Mouse (Mus musculus) limb, embryonic 14.5 days (tissue): ENCODE measurements around the gene Chmp5. TPM values are rescaled to one million over a fixed set of nuclear protein-coding genes. Genes with fewer than 3 reads are reported as not detected.

Experiments used
- ATAC-seq: fragments of 200-750 bp; cut with Nextera tagmentation; 2 replicates; pipeline ENCODE4 v1.8.0; 2017; ENCODE audit warnings: low read depth, moderate number of reproducible peaks, moderate TSS enrichment; ENCODE audit not compliant: low FRiP score
- DNase-seq: peaks from one replicate; pipeline ENCODE4 v3.0.0-alpha.2; 2015; ENCODE audit warnings: low spot score
- H3K27ac ChIP-seq: fragments of 300-500 bp; sonication (generic); replicated peaks from 2 replicates; pipeline ENCODE4 v1.5.1; 2014; ENCODE audit warnings: low read depth, mild to moderate bottlenecking, low read length, moderate library complexity, mixed read lengths
- H3K27me3 ChIP-seq: fragments of 300-500 bp; sonication (generic); 2 replicates; pipeline ENCODE4 v1.6.1; 2014; ENCODE audit warnings: low read length, mixed read lengths; ENCODE audit not compliant: control insufficient read depth, insufficient read depth
- H3K36me3 ChIP-seq: fragments of 300-500 bp; sonication (generic); 2 replicates; pipeline ENCODE4 v1.6.1; 2014; ENCODE audit warnings: mild to moderate bottlenecking, low read length, moderate library complexity, mixed read lengths; ENCODE audit not compliant: control insufficient read depth, insufficient read depth
- H3K4me1 ChIP-seq: fragments of 300-500 bp; sonication (generic); 2 replicates; pipeline ENCODE4 v1.6.1; 2014; ENCODE audit warnings: antibody characterized with exemption, low read length, mixed read lengths; ENCODE audit not compliant: control insufficient read depth, insufficient read depth
- H3K4me2 ChIP-seq: fragments of 300-500 bp; sonication (generic); replicated peaks from 2 replicates; pipeline ENCODE4 v1.6.1; 2014; ENCODE audit warnings: low read depth, mild to moderate bottlenecking, low read length, moderate library complexity; ENCODE audit not compliant: severe bottlenecking
- H3K4me3 ChIP-seq: fragments of 300-500 bp; sonication (generic); replicated peaks from 2 replicates; pipeline ENCODE4 v1.5.1; 2014; ENCODE audit warnings: low read length
- H3K9ac ChIP-seq: fragments of 300-500 bp; sonication (generic); 2 replicates; pipeline ENCODE4 v1.6.1; 2014; ENCODE audit warnings: mild to moderate bottlenecking, low read depth, low read length, moderate library complexity; ENCODE audit not compliant: severe bottlenecking
- H3K9me3 ChIP-seq: fragments of 300-500 bp; sonication (generic); 2 replicates; pipeline ENCODE4 v1.6.1; 2016; ENCODE audit warnings: low read length; ENCODE audit not compliant: control insufficient read depth
- POLR2A ChIP-seq: fragments of 200-500 bp; IDR thresholded peaks from 2 replicates; pipeline ENCODE4 v1.8.0; 2012; ENCODE audit warnings: inconsistent platforms, mild to moderate bottlenecking, moderate library complexity, borderline replicate concordance; ENCODE audit not compliant: insufficient read depth, insufficient read length; ENCODE audit errors: extremely low read depth
- WGBS: fragments of 180-500 bp; shearing (Covaris S2); extraction: QIAGEN DNeasy Blood & Tissue Kit; methylation state at CpG from one replicate; pipeline ENCODE4 v1.1.7; 2014; 5-methylcytosine and 5-hydroxymethylcytosine counted together
- polyA plus RNA-seq, 2 experiments: library from polyadenylated mRNA; depleted of rRNA in 1 of 2; stranded (reverse) in 1 of 2; unstranded in 1 of 2; fragments of >200 nt; fragmentation: Nextera tagmentation in 1 of 2; extraction: Ambion mirVana in 1 of 2; gene quantifications; 2 replicates each; pipeline versions ENCODE4 v1.2.1 to v1.2.3; 2012 to 2014

Chmp5 gene
- polyA plus RNA-seq, 2 experiments, result 76.2 to 101 TPM

DNA sequence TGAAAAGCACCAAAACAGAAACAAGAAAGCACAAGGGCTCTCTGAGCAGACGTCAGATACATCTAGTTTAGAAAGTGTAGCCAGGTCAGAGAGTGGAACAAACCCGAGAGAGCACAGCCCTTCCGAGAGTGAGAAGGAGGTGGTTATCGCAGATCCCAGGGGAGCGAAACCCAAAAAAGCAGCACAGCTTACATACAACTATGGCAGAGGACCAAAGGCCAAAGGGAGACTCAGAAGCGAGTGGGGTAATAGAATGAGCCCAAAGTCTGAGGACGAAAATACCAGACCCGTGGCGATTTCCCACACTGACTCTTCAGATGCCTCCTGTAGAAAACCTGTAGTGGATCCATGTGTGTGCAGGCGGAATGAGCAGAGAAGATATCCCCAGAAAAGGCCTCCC is 28.4 kb downstream of the Chmp5 start:
- Histone ChIP-seq H3K4me1 (no peaks in the 10 kb centered on the region; the same call in 1 of the 2 replicates), H3K27ac (no peak overlapping the region), H3K9me3 (no peaks in the 10 kb centered on the region), H3K4me2 (no peak overlapping the region), H3K27me3 (no peaks in the 10 kb centered on the region), H3K9ac (no peak overlapping the region), H3K4me3 (no peak overlapping the region), H3K36me3 (peaks cover 59% of the 10 kb centered on the region)
- 93% methylated on average over 10 of the region's 10 CpGs for WGBS
- ATAC-seq (no peak), DNase-seq (no peak)
- no peak for TF ChIP-seq POLR2A

DNA sequence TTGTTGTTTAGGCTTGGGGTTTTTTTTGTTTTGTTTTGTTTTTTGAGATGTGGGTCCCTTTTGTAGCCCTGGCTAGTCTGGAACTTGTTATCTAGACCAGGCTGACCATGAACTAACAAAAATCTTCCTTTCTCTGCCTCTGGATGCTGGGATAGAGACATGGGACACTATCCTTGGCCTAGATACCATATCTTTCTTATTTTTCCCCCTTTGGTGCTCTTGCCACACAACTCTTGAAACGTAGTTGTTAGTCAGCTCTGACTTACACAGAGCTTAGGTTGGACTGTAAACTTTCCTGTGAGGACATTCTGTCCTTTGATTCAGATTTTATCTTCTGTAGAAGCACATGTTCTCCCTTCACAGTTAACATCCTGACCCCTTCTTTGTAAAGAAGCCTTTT is 31.2 kb downstream of the Chmp5 start:
- Histone ChIP-seq H3K27me3 (no peaks in the 10 kb centered on the region), H3K36me3 (peaks cover 78% of the 10 kb centered on the region), H3K9ac (no peak overlapping the region), H3K27ac (no peak overlapping the region), H3K4me3 (no peak overlapping the region), H3K9me3 (no peaks in the 10 kb centered on the region), H3K4me2 (no peak overlapping the region), H3K4me1 (no peaks in the 10 kb centered on the region; the same call in 1 of the 2 replicates)
- 96% methylated on average over 1 of the region's 1 CpGs for WGBS
- ATAC-seq, result no peak
- TF ChIP-seq POLR2A, result no peak
- DNase-seq, result no peak

DNA sequence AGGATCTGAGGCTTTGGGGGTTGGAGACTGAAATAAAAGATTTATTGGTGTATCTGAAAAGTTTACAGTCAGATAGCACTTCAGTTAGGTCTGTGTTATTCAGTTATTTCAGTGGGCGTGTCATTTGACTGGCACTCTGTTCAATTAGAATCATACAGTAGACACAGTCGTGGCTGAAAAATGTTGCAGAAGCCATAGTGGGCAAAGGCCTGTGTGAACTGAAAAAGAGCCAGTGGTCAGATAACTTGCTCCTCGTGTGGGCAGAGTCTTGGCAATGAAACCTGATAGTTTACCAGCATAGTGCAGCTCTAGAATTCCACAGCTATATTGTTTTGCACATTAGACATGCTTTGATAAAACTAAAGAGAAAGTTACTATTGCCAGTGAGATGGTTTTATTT is 34.3 kb downstream of the Chmp5 start:
- H3K27me3 ChIP-seq, result no peaks in the 10 kb centered on the region
- no peak for DNase-seq
- no peak for TF ChIP-seq POLR2A
- 52% methylated on average over 3 of the region's 3 CpGs for WGBS
- H3K27ac ChIP-seq, result no peak overlapping the region
- H3K4me2 ChIP-seq, result no peak overlapping the region
- ATAC-seq, result no peak
- H3K9me3 ChIP-seq, result no peaks in the 10 kb centered on the region
- H3K36me3 ChIP-seq, result peaks cover 93% of the 10 kb centered on the region
- H3K9ac ChIP-seq, result no peak overlapping the region
- H3K4me3 ChIP-seq, result no peak overlapping the region
- H3K4me1 ChIP-seq, result no peaks in the 10 kb centered on the region; the same call in 1 of the 2 replicates

DNA sequence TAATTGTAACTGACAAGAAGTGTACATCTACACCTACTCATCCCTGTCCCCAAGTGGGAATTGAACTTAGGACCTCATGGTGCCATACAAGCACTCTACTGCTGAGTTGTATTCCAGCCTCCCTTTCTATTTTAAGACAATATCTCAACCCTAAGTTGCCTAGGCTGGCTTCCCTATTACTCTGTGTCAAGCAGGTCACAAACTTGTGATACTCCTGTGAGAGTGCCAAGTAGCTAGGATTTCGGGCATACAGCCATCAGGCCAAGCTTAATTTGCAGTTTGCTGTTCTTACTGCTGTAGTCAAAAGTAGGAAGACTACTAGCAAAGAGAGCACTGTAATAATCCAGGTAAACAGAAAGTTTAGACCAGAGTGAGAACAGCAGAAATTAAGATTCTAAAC is 35.5 kb downstream of the Chmp5 start:
- peaks cover 93% of the 10 kb centered on the region for H3K36me3 ChIP-seq
- no peak overlapping the region for H3K4me3 ChIP-seq
- H3K9me3 ChIP-seq, result no peaks in the 10 kb centered on the region
- no peak overlapping the region for H3K9ac ChIP-seq
- no peak overlapping the region for H3K27ac ChIP-seq
- no peak for ATAC-seq
- DNase-seq, result no peak
- TF ChIP-seq POLR2A, result no peak
- WGBS, result 94% methylated on average over 1 of the region's 1 CpGs
- H3K4me1 ChIP-seq, result no peaks in the 10 kb centered on the region; the same call in 1 of the 2 replicates
- H3K4me2 ChIP-seq, result no peak overlapping the region
- no peaks in the 10 kb centered on the region for H3K27me3 ChIP-seq

- Histone ChIP-seq H3K9me3 (no peaks in the 10 kb centered on the region), H3K9ac (no peak overlapping the region), H3K4me2 (no peak overlapping the region), H3K27me3 (no peaks in the 10 kb centered on the region), H3K4me3 (no peak overlapping the region), H3K27ac (no peak overlapping the region), H3K4me1 (no peaks in the 10 kb centered on the region), H3K36me3 (peaks cover 96% of the 10 kb centered on the region)
- TF ChIP-seq POLR2A, result no peak
- ATAC-seq, result no peak
- no peak for DNase-seq
- 93% methylated on average over 6 of the region's 6 CpGs for WGBS
These were observed 41.4 kb downstream of the Chmp5 start for GRCm38 (mm10) chr4:40989633-40990032.

- no peak overlapping the region for H3K4me3 ChIP-seq
- DNase-seq, result no peak
- H3K4me1 ChIP-seq, result no peaks in the 10 kb centered on the region
- 93% methylated on average over 6 of the region's 6 CpGs for WGBS
- H3K9ac ChIP-seq, result no peak overlapping the region
- H3K9me3 ChIP-seq, result no peaks in the 10 kb centered on the region
- H3K4me2 ChIP-seq, result no peak overlapping the region
- peaks cover 98% of the 10 kb centered on the region for H3K36me3 ChIP-seq
- no peak for ATAC-seq
- TF ChIP-seq POLR2A, result no peak
- H3K27me3 ChIP-seq, result no peaks in the 10 kb centered on the region
- no peak overlapping the region for H3K27ac ChIP-seq
These were observed 48.1 kb downstream of the Chmp5 start for GRCm38 (mm10) chr4:40996302-40996701.
